Mouse (Mus musculus): ENCODE data around the gene C1rl.
"Not testable (repeated sequence)": the region's sequence is repeated elsewhere in the genome, so short reads cannot be mapped to it uniquely, and the experiment has no call there.

Gene C1rl

DNA sequence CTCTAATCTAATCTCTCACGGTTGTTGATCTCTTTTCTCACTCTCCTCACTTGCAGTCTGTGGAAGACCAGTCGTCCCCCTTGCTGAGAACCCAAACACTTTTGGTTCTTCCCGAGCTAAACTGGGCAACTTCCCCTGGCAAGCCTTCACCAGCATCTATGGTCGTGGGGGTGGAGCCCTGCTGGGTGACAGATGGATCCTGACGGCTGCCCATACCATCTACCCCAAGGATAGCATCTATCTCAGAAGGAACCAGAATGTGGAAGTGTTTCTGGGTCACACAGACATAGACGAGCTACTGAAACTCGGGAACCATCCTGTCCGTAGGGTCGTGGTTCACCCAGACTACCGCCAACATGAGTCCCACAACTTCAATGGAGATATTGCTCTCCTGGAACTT lies 15.4 kb downstream of the C1rl start:
- no peak for DNase-seq

DNA sequence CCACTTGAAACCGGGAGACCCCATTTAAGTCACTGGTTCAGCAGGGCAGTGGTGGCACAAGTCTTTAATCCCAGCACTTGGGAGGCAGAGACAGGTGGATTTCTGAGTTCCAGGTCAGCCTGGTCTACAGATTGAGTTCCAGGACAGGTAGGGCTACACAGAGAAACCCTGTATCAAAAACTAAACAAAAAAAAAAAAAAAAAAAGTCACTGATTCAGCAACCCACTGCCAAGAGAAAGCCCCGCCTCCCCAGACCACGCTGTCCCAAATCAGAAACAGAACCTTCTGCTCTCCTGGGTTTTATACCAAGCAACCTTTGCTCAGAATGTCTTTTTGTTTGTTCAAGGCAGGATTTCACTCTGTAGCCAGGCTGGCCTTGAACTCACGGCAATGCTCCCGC lies 16.3 kb downstream of the C1rl start:
- not testable (repeated sequence) for DNase-seq

DNA sequence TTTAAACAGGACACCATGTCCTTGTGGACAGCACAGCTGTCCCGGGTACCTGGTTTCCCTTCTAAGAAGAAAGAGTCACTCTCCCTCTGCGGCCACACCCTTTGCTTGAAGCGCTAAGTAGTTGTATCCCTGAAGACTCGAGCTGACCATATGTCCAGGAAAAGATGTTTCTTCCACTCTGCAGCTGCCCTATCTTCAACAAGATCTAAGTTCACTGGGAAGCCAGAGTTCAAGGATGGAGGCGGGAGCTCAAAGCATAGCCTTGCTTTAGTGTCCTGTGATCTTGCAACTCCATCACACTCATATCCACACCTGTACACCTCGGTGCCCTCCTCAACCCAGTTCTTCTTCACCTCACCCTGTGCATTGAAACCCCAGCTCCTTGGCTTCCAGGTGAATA lies 19.0 kb downstream of the C1rl start:
- DNase-seq, result no peak

DNA sequence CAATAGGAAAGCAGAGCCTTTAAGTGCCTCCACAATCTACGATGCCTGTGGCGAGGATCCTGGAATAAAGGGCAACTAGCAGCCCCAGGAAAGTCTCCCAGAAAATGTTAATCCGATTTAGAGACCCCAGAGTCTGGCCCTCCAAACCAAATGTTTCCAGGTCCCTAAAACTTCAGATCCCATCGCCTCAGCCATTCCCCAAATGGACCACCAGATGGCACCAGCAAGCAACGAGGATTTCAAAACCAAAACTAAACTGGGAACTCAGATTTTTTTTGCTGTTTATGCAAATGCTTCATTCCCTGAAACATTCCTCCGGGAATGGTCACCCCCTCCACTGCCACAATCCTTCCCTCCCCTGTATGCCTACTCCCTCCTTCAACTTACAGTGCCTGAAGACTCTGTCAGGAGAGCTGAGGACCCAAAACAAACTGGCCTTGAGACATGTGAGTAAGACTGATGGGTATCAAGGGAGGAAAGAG lies 19.5 kb downstream of the C1rl start, which contains the start of gene C1ra:
Gene C1ra, plus strand, starts transcription at position 51 of the 482 bp plus-strand sequence.
- peak; percentile 70 for DNase-seq

DNA sequence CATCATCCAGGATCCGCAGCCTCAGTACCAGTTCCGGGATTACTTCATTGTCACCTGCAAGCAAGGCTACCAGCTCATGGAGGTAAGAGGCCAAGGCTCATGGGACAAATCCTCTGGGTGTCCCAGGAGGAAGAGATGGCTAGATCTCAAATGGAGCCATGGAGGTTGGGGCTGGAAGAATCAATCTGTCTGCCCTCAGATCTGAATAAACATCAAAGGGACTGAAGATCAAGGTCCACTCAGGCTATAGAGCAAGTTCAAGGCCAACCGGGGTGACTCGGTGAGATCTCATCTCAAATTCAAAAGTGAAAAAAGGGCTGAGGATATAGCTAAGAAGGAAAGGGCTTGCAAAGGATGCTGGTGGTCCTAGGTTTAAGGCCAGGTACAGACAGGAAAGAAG lies 24.8 kb downstream of the C1rl start:
- not testable (repeated sequence) for DNase-seq

DNA sequence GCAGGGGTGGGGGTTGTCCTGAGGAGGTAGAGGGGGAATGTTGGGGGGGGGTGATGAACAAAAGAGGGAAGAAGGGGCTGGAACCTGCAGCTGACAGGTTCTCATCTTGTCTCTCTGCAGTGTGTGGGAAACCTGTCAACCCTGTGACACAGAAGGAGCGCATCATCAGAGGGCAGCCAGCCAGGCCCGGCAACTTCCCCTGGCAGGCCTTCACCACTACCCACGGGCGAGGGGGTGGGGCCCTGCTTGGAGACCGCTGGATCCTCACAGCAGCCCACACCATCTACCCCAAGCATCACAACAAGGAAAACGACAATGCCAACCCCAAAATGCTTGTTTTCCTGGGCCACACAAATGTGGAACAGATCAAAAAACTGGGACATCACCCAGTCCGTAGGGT lies 29.2 kb downstream of the C1rl start:
- DNase-seq, result not testable (repeated sequence)

DNA sequence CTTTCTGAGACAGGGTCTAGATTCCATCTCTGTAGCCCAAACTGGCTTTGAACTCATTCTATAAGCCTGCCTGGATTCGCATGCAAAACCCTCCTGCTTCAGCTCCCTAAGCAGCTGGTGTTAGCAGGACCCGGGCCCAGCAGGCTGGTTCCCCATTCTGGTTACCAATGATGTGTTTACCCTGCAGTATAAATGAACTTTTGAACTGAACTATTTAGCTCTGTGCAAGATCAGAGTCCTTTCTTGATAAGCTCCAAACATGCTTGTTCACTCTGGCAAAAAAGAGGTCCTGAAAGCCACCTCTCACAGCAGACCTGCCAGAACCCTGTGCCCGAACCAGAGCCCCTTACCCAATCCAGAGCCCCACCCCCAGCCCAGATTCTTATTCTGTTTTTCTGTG lies 35.0 kb downstream of the C1rl start:
- DNase-seq, result no peak

DNA sequence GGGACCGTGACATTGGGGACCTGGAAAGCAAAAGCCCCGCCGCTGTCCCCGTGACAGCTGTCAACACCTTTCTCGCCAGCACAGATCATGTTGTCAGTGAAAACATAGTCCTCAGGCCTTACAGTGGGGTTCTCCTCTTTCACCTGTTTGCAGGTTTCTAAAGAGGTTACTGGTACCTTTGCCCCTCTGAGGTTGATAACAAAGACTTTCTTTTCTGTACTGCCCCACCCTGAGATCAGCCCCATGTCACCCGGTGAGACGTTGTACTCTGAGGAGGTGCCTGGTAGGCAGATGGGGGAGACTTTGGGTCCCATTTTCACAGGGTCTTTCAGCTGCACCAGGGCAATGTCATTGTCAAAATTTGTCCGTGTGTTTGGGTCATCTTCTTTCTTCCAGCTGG lies 38.2 kb downstream of the C1rl start:
- DNase-seq, result no peak

DNA sequence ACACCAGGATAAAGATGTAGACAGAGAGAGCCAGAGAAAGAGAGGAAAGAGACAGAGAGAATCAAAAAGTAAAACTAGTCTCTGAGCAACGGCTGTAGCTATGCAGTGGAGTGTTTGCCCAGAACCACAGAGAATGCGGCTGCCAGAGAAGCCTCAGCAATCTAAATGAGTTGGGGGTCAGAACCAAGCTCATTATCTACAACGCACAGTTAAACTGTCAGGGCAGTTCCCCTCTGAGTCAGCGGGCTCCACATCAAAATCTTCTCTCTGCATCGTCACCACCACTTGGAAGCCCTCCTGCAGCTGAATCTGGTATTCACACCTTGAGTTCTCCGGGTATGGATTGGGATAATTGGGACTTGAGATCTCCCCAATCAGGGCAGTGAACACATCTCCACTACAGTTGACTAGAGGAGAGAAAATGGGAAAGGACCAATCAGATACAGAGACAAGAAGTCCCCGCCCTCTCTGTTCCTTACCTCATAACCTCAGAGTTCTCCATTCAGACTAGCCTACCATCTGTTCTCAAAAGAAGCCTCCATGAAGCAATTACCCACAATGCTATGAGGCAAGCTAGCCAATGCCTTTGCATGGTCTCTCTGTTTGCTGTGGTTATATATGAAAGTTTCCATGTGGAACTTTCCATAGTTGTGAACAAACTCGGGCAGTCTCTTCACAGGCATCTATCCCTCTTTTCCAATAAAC lies 43.4 kb downstream of the C1rl start:
- DNase-seq, result not testable (repeated sequence)

DNA sequence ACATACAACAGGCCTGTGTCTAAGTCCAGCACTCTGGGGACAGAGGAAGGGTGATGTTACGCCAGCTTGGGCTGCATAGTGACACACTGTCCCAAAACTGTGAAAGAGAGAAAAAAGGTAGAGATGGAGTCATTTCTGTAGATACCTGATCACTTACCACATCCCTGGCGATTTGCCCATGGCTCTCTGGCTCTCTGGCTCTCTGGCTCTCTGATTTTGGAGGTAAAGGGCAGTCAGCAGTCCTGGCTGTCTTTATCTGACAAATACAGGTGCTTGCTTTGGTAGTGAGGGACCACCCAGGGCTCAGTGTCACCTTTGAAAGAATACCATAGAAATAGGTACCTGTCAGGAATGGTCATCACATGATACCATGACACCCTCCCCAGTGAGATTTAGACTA lies 48.3 kb downstream of the C1rl start:
- not testable (repeated sequence) for DNase-seq

DNA sequence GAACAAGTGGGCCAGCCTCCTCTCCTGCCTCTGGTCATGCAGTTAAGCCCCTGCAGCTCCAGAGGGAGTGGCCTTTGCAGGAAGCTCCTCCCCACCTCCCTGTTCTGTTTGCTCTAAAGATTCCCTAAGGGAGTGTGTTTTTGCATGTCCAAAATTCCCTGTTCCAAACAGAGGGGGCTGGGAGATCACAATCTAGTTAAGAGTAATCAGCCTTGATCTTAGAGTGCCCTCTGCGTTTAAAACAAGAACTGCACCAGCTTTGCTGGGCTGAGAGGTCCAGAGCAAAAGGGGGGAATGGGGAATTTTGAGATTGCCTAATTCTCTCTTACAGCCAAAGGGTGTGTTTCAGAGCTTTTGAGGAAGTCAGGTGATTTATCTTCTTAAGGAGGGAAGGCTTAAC lies 49.4 kb downstream of the C1rl start, which contains the start of gene C1s1:
Gene C1s1, minus strand, starts transcription at position 76 of the 400 bp plus-strand sequence.
- peak; percentile 74 for DNase-seq

DNA sequence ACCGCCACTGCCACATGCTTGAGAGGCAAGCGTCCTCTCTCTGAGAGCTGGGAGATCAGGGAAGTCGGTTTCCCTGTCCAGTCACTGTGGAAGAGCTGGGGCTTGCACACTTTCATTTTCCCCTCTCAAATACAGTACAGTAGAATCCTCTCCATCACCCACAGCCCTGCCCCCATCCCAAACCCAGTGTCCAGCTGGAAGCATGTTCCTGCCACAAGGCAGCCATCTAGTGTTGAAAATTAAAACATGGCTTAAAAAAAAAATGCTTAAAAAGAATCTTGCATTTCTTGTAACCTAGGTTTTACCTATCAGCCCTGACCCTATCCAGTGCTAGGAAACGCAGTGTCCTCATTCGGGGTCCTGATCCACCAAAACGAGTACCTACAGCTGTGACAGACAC lies 51.6 kb downstream of the C1rl start:
- no peak for DNase-seq

DNA sequence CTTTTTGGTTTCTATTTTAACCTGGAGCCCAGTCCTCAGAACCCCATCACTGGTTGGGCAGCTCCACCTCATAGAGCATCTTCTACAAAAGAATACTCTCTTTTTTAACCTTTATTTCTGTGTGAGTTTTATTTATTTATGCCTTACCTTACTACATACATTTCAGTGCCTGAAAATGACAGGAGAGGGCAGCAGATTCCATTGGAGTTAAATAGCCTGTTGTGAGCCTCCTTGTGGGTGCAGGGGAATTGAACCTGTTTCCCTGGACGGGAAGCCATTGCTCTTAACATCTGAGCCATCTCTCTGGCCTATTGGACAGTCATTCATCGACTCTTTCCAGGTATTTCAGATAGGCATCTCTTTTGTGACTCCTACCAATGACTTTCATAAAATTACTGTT lies 52.5 kb downstream of the C1rl start:
- DNase-seq, result no peak

DNA sequence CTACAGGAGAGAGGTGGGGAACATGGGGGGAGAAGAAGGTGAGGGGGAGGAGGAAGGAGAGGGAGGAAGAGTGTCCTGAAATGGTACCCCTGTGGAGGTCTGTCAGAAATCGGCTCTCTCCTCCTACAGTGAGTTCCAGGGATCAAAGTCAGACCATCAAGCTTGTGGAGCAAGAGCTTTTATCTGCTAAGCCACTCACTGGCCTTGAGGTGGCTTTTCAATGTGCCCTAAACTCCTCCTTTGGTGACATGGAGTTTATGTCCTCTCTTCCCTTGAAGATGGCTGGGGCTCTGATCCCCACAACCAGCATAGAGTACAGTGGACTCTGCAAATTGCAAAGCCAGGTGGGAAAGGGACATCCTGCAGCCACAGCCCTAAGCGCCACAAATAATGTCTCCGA lies 55.1 kb downstream of the C1rl start:
- not testable (repeated sequence) for DNase-seq

DNA sequence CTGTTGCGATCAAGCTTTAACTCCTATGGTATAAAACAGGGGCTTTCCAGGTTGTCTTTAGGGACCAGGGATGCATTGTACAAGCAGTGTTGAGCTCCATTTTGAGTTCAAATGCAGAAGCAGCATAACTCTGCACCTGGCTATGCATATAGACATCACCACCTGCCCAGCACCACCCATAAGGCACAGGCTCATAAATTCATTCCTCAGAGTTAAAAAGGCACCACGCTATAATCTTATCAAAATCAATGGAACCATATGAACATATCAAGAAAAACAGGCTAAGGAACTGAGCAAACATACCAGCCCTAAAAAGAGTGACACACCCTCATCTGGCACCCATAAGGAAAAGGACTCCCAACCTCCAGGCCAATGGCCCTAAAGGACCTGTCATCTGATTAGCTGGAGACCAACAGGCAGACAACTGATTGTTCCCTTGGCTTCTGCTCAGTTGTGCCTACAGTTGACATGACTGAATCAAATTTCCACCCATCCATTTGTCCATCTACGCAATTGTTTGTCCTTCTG lies 56.2 kb downstream of the C1rl start:
- DNase-seq, result no peak

DNA sequence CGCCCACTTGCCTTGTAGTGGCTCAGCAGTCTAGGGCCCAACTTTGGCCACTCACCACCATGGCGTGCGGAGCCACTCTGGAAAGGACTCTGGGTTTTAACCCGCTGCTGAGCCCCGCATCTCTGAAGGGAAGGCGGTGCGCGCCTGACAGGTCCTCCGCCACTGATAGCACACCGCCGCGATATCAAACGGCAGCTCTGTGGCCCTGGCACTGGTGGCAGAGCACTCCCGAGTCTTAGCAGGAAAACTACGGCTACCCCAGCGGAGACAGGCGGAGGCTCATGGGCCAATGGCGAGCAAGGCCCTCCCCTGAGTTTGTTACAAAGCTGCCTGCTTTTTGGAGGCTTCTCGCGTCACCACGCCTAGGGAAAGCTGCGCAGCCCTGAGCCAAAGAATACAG lies 59.9 kb downstream of the C1rl start:
- no peak for DNase-seq

DNA sequence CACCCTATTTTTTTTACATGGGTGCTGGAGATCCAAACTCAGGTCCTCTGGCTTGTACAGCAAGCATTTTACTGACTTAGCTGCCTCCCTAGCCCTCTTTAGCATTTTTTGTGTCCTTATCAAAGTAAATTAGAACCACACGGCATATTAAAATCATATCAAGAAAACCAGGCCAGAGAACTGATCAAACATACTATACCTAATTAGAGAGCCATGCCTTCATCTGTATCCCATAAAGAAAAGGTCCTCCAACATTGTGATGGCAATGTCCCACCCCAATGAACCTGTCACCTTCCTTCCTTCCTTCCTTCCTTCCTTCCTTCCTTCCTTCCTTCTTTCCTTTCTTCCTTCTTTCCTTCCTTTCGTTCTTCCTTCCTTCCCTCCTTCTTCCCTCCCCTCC lies 63.0 kb downstream of the C1rl start:
- not testable (repeated sequence) for DNase-seq

Measured in lung, postnatal 14 days (tissue).